Mouse (Mus musculus) liver, embryonic 13.5 days (tissue): ENCODE results near the gene Stpg3. TPM values are rescaled to one million over a fixed set of nuclear protein-coding genes. Genes with fewer than 3 reads are reported as not detected.
A peak's percentile ranks its signal among the peaks of the same experiment; 100 is the strongest.

ENCODE experiments used
- ATAC-seq: fragments of 200-750 bp; cut with Nextera tagmentation; 2 replicates; pipeline ENCODE4 v1.8.0; 2017; ENCODE audit warnings: low read depth, mild to moderate bottlenecking, moderate number of reproducible peaks, moderate library complexity
- DNase-seq: peaks from one replicate; pipeline ENCODE4 v3.0.0; 2022
- H3K27ac ChIP-seq: fragments of 300-500 bp; sonication (generic); 2 replicates; pipeline ENCODE4 v1.5.1; 2015; ENCODE audit warnings: moderate library complexity, mild to moderate bottlenecking, inconsistent platforms
- H3K27me3 ChIP-seq: fragments of 300-500 bp; sonication (generic); 2 replicates; pipeline ENCODE4 v1.6.1; 2015; ENCODE audit warnings: mild to moderate bottlenecking, inconsistent platforms
- H3K36me3 ChIP-seq: fragments of 300-500 bp; sonication (generic); 2 replicates; pipeline ENCODE4 v1.6.1; 2015; ENCODE audit warnings: mild to moderate bottlenecking, inconsistent platforms
- H3K4me1 ChIP-seq: fragments of 300-500 bp; sonication (generic); replicated peaks from 2 replicates; pipeline ENCODE4 v1.6.1; 2015; ENCODE audit warnings: inconsistent platforms
- H3K4me2 ChIP-seq: fragments of 300-500 bp; sonication (generic); 2 replicates; pipeline ENCODE4 v1.6.1; 2015; ENCODE audit warnings: inconsistent platforms, mild to moderate bottlenecking, moderate library complexity
- H3K4me3 ChIP-seq: fragments of 300-500 bp; sonication (generic); replicated peaks from 2 replicates; pipeline ENCODE4 v1.5.1; 2015; ENCODE audit warnings: mild to moderate bottlenecking, inconsistent platforms
- H3K9ac ChIP-seq: fragments of 300-500 bp; sonication (generic); 2 replicates; pipeline ENCODE4 v1.6.1; 2015; ENCODE audit warnings: mild to moderate bottlenecking, inconsistent platforms
- H3K9me3 ChIP-seq: fragments of 300-500 bp; sonication (generic); replicated peaks from 2 replicates; pipeline ENCODE4 v1.6.1; 2016; ENCODE audit warnings: inconsistent platforms
- WGBS: fragments of 180-500 bp; shearing (Covaris S2); methylation state at CpG from one replicate; pipeline ENCODE4 v1.1.7; 2015; ENCODE audit not compliant: insufficient replicate concordance; 5-methylcytosine and 5-hydroxymethylcytosine counted together
- polyA plus RNA-seq: library from polyadenylated mRNA; unstranded; fragments of >200 nt; fragmentation: Nextera tagmentation; extraction: Ambion mirVana; gene quantifications from 2 replicates; pipeline ENCODE4 v1.2.1, GENCODE M21; 2015

Gene Stpg3
- polyA plus RNA-seq, 1 experiment from 2014 or later, result not detected

- no peak overlapping the region for H3K4me2 ChIP-seq
- H3K27me3 ChIP-seq, result peaks cover 60% of the 10 kb centered on the region
- DNase-seq, result no peak
- no peaks in the 10 kb centered on the region for H3K9me3 ChIP-seq
- H3K4me1 ChIP-seq, result peaks cover 93% of the 10 kb centered on the region
- WGBS, result 53% methylated on average over 6 of the region's 6 CpGs
- H3K27ac ChIP-seq, result no peak overlapping the region
- no peak overlapping the region for H3K4me3 ChIP-seq
- no peak overlapping the region for H3K9ac ChIP-seq
- ATAC-seq, result no peak
- no peaks in the 10 kb centered on the region for H3K36me3 ChIP-seq
These were observed 36.8 kb downstream of the Stpg3 start for GRCm38 (mm10) chr2:25177685-25178084.

DNA sequence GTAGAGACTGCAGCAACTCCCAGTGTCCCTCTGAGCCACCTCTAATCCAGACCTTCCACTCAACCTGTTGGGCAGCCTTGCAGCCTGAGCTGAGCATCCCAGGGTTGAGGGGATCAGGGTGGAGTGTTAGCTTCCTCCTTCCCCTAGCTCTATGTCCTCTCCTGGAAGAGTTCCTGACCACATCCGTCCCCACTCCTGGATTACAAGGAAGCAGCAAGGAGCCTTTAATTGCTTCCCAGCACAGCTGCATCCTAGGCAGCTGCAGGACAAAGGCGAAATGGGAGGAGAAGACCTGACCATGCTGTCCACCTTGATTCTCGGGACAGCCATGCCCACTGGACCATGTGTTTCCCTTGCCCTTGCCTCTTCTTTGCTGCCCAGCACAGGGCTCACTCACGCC is 37.4 kb downstream of the Stpg3 start:
- Histone ChIP-seq H3K9ac (no peak overlapping the region), H3K36me3 (no peaks in the 10 kb centered on the region), H3K4me1 (peaks cover 94% of the 10 kb centered on the region), H3K4me2 (no peak overlapping the region), H3K4me3 (no peak overlapping the region), H3K27me3 (peaks cover 55% of the 10 kb centered on the region), H3K9me3 (no peaks in the 10 kb centered on the region), H3K27ac (no peak overlapping the region; the same call in 1 of the 2 replicates)
- ATAC-seq (no peak), DNase-seq (no peak)
- WGBS, result 52% methylated on average over 4 of the region's 4 CpGs

- ATAC-seq, result no peak
- no peaks in the 10 kb centered on the region for H3K9me3 ChIP-seq
- H3K36me3 ChIP-seq, result no peaks in the 10 kb centered on the region
- H3K4me1 ChIP-seq, result peaks cover 93% of the 10 kb centered on the region
- no peak overlapping the region for H3K4me3 ChIP-seq
- H3K4me2 ChIP-seq, result no peak overlapping the region
- no peak for DNase-seq
- WGBS, result 54% methylated on average over 6 of the region's 6 CpGs
- H3K9ac ChIP-seq, result no peak overlapping the region
- peaks cover 50% of the 10 kb centered on the region for H3K27me3 ChIP-seq
- no peak overlapping the region for H3K27ac ChIP-seq
These were observed 37.9 kb downstream of the Stpg3 start for GRCm38 (mm10) chr2:25176573-25176972.

DNA sequence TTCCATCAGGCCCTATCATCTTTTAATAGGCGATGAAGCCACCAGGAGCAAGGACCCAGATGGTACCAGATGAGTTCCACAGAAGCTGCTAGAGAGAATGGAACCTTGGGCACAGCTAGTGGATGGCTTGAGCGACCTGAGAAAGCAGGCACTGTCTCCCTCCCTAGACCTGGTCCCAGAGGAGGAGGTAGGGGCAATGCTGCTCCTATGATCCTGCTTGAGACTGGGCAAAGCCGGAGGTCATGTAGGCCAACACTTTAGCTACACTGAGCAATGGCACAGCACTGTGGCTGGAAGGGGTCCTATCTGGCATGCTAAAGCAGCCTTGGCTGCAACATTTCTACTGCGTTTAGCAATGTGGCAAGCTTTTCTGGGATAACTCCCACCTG is 38.8 kb downstream of the Stpg3 start:
- ATAC-seq (no peak), DNase-seq (no peak)
- 64% methylated on average over 4 of the region's 4 CpGs for WGBS
- H3K36me3 ChIP-seq, result no peaks in the 10 kb centered on the region
- peaks cover 85% of the 10 kb centered on the region for H3K4me1 ChIP-seq
- H3K9me3 ChIP-seq, result no peaks in the 10 kb centered on the region
- peaks cover 41% of the 10 kb centered on the region for H3K27me3 ChIP-seq
- H3K4me3 ChIP-seq, result no peak overlapping the region
- peak overlapping the region; percentile 68 for H3K27ac ChIP-seq
- H3K4me2 ChIP-seq, result peak overlapping the region; percentile 32; the same call in 1 of the 2 replicates
- H3K9ac ChIP-seq, result 0 out of 2 replicates have a peak overlapping the region, but pooled peaks have one; percentile 50

DNA sequence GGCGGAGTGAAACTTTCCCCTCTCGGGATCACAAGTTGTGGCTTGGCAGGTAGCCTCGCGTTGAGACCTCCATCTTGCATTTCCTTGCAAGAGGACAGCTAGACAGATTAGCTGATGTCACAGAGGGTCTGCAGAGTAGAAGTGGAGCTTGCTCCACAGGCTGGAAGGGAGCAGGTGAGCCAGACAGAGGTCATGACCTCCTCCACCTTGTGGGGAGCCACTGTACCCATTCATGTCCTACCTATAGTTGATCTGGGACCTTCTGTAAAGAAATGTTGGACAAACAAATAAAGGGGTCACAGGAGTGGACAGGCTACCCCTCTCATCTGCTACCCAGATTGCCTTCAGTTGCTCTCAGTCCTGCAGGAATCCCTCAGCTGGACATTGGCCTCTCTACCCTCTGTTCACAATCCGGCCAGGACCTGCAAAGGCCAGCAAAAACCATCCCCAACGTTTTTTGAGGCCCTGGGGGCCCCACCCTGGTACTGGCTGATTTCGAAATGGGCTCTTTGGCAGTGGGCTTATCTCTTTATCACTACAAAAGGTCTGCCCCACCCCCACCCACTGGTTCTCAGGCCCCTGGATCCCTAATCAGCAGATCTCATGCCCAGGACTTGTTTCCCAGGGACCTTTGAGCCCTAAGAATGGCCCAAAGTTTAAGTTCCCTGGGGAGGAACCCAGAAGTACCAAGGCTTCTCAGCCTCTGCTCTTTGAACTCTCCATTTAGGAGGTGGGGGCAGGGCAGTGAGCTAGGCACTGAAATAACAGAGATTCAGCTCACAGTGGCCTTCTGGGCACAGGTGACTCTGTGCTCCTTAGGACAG is 39.4 kb downstream of the Stpg3 start:
- Histone ChIP-seq H3K27ac (peak overlapping the region; percentile 68), H3K27me3 (peaks cover 35% of the 10 kb centered on the region), H3K4me1 (peaks cover 85% of the 10 kb centered on the region), H3K36me3 (no peaks in the 10 kb centered on the region), H3K4me2 (peak overlapping the region; percentile 32), H3K9me3 (no peaks in the 10 kb centered on the region), H3K4me3 (no peak overlapping the region), H3K9ac (peak overlapping the region; percentile 50; the same call in 1 of the 2 replicates)
- no peak for DNase-seq
- WGBS, result 38% methylated on average over 7 of the region's 7 CpGs
- peak; percentile 63 for ATAC-seq

GRCm38 (mm10) chr2:25173821-25174220 is 40.6 kb downstream of the Stpg3 start:
- no peak for DNase-seq
- no peaks in the 10 kb centered on the region for H3K36me3 ChIP-seq
- no peak overlapping the region for H3K27ac ChIP-seq
- H3K9me3 ChIP-seq, result no peaks in the 10 kb centered on the region
- no peak overlapping the region for H3K4me2 ChIP-seq
- 87% methylated on average over 4 of the region's 4 CpGs for WGBS
- no peak overlapping the region for H3K4me3 ChIP-seq
- no peak for ATAC-seq
- no peak overlapping the region for H3K9ac ChIP-seq
- H3K4me1 ChIP-seq, result peaks cover 92% of the 10 kb centered on the region
- peaks cover 23% of the 10 kb centered on the region for H3K27me3 ChIP-seq

DNA sequence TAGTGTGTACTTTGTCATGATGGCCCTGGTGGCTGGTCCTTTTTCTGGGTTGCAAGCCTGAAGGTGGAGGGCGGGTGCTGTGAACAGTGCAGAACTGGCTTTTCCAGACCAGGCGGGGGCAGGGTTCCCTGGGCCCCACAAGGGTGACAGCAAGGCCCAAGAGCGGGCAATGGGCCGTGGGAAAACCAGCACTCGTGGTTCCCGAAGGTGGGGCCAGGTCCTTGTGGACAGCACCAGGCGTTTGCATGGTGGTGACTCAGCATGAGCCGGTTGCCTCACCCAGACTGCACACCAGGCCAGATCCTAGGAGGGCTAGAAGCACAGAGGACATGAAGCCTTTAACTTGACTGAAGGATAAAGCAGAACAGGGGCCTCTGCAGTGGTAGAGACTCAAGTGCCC is 41.8 kb downstream of the Stpg3 start:
- no peak overlapping the region for H3K27ac ChIP-seq
- H3K4me1 ChIP-seq, result peaks cover 92% of the 10 kb centered on the region
- peak overlapping the region; percentile 43 for H3K9ac ChIP-seq
- no peaks in the 10 kb centered on the region for H3K9me3 ChIP-seq
- H3K4me3 ChIP-seq, result no peak overlapping the region
- DNase-seq (no peak), ATAC-seq (no peak)
- WGBS, result 25% methylated on average over 8 of the region's 8 CpGs
- H3K4me2 ChIP-seq, result no peak overlapping the region
- H3K27me3 ChIP-seq, result peaks cover 11% of the 10 kb centered on the region
- H3K36me3 ChIP-seq, result no peaks in the 10 kb centered on the region

GRCm38 (mm10) chr2:25171769-25172153 is 42.7 kb downstream of the Stpg3 start:
- no peak for ATAC-seq
- H3K27ac ChIP-seq, result no peak overlapping the region
- WGBS, result 61% methylated on average over 1 of the region's 1 CpGs
- no peak overlapping the region for H3K9ac ChIP-seq
- no peak for DNase-seq
- H3K27me3 ChIP-seq, result peaks cover 3% of the 10 kb centered on the region
- no peak overlapping the region for H3K4me3 ChIP-seq
- no peak overlapping the region for H3K4me2 ChIP-seq
- peaks cover 91% of the 10 kb centered on the region for H3K4me1 ChIP-seq
- H3K36me3 ChIP-seq, result no peaks in the 10 kb centered on the region
- no peaks in the 10 kb centered on the region for H3K9me3 ChIP-seq

- no peak overlapping the region for H3K4me3 ChIP-seq
- H3K4me1 ChIP-seq, result peaks cover 86% of the 10 kb centered on the region
- no peaks in the 10 kb centered on the region for H3K27me3 ChIP-seq
- H3K9ac ChIP-seq, result no peak overlapping the region
- H3K4me2 ChIP-seq, result no peak overlapping the region
- DNase-seq (no peak), ATAC-seq (no peak)
- 68% methylated on average over 6 of the region's 6 CpGs for WGBS
- no peaks in the 10 kb centered on the region for H3K36me3 ChIP-seq
- no peaks in the 10 kb centered on the region for H3K9me3 ChIP-seq
- H3K27ac ChIP-seq, result no peak overlapping the region
These were observed 43.2 kb downstream of the Stpg3 start for GRCm38 (mm10) chr2:25171101-25171768.

GRCm38 (mm10) chr2:25170326-25171100 is 43.9 kb downstream of the Stpg3 start:
- Histone ChIP-seq H3K27ac (no peak overlapping the region), H3K4me3 (no peak overlapping the region), H3K27me3 (no peaks in the 10 kb centered on the region), H3K4me1 (peaks cover 79% of the 10 kb centered on the region), H3K36me3 (no peaks in the 10 kb centered on the region), H3K9me3 (no peaks in the 10 kb centered on the region), H3K4me2 (no peak overlapping the region), H3K9ac (no peak overlapping the region)
- 50% methylated on average over 10 of the region's 10 CpGs for WGBS
- no peak for ATAC-seq
- no peak for DNase-seq

DNA sequence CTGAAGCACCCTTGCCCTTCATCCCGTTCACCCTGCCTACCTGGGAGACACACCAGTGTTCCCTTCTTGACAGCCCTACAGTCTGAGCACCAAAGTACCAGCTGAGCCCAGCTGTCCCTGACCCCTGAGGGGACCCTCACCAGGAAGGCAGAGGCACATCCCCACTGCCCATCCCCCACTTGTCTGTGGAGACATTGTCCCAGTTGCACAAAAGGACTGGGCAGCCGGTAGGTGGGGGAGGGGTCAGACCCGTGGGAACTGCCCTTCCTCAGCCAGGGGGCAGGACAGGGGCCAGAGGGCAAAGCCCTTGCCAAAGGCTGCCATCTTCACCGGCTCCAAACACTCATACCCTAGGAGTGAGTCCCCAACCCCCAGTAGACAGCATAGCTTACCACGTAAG is 44.7 kb downstream of the Stpg3 start:
- no peak overlapping the region for H3K4me3 ChIP-seq
- no peak for DNase-seq
- H3K27ac ChIP-seq, result no peak overlapping the region

More for the DNA sequence above, 44.7 kb downstream of the Stpg3 start:
- H3K36me3 ChIP-seq, result no peaks in the 10 kb centered on the region
- ATAC-seq, result no peak
- no peak overlapping the region for H3K9ac ChIP-seq
- no peaks in the 10 kb centered on the region for H3K27me3 ChIP-seq
- peaks cover 71% of the 10 kb centered on the region for H3K4me1 ChIP-seq
- no peaks in the 10 kb centered on the region for H3K9me3 ChIP-seq
- 39% methylated on average over 5 of the region's 5 CpGs for WGBS
- H3K4me2 ChIP-seq, result no peak overlapping the region
